ENCODE assay signal across 7 mouse cellular contexts in genomic region chr5:47982941-47983701, GRCm38 (mm10). TPM values are rescaled to one million over a fixed set of nuclear protein-coding genes. Genes with fewer than 3 reads are reported as not detected.
DNase-seq lines count a peak whose midpoint lies in the region; ATAC-seq lines count a peak whose summit lies in the region.

TSS of gene Slit2 (plus strand) at chr5:47983138.

- peak; percentile 80 to 90 for DNase-seq in adrenal gland, adult 18-20 months (ENCODE audit: low spot score in 2 of 2)
- DNase-seq in embryo, embryonic 9.5 days (ENCODE audit: extremely low spot score) = peak; percentile 96
- DNase-seq in heart, adult 18-20 months = peak; percentile 72 to 87
- peak; percentile 90 for DNase-seq in kidney, adult 18-20 months
- DNase-seq in midbrain, embryonic 14.5 days = peak; percentile 91
- DNase-seq in spleen, postnatal 36 days (ENCODE audit: low spot score in 2 of 2) = peak; percentile 9 to 11

- no peaks in the 10 kb centered on the region for H3K9me3 ChIP-seq in limb, embryonic 13.5 days
- no peaks in the 10 kb centered on the region for H3K9me3 ChIP-seq in midbrain, embryonic 14.5 days (ENCODE audit: control insufficient read depth, low read length)

- ATAC-seq in limb, embryonic 13.5 days (ENCODE audit: low FRiP score, low read depth) = peak; percentile 88
- ATAC-seq in midbrain, embryonic 14.5 days (ENCODE audit: low FRiP score, low TSS enrichment) = peak; percentile 89

- peak within 1 kb of the TSS; percentile 61; the same call in 1 of the 2 replicates for H3K27ac ChIP-seq in limb, embryonic 13.5 days
- H3K27ac ChIP-seq in midbrain, embryonic 14.5 days (replicated peaks; ENCODE audit: low read depth, low read length) = peak within 1 kb of the TSS; percentile 75

- H3K27me3 ChIP-seq in limb, embryonic 13.5 days = peaks cover 25% of the 10 kb centered on the region
- H3K27me3 ChIP-seq in midbrain, embryonic 14.5 days (ENCODE audit: control insufficient read depth, insufficient read depth, low read length) = no peaks in the 10 kb centered on the region

- H3K36me3 ChIP-seq in limb, embryonic 13.5 days = no peaks in the 10 kb centered on the region
- H3K36me3 ChIP-seq in midbrain, embryonic 14.5 days (ENCODE audit: control insufficient read depth, insufficient read depth, low read length) = no peaks in the 10 kb centered on the region

- peak within 1 kb of the TSS; percentile 56 for H3K4me3 ChIP-seq in limb, embryonic 13.5 days
- H3K4me3 ChIP-seq in midbrain, embryonic 14.5 days (replicated peaks; ENCODE audit: low read depth, low read length) = peak within 1 kb of the TSS; percentile 77

- H3K4me1 ChIP-seq in limb, embryonic 13.5 days = peaks cover 23% of the 10 kb centered on the region
- peaks cover 21% of the 10 kb centered on the region for H3K4me1 ChIP-seq in midbrain, embryonic 14.5 days (ENCODE audit: control insufficient read depth, insufficient read depth, low read length)

- peak within 1 kb of the TSS; percentile 96 for H3K4me2 ChIP-seq in limb, embryonic 13.5 days (replicated peaks)
- peak within 1 kb of the TSS; percentile 96 for H3K4me2 ChIP-seq in midbrain, embryonic 14.5 days (ENCODE audit: low read length)

- under 1% methylated on average over 62 of the region's 66 CpGs for WGBS in limb, embryonic 13.5 days
- under 1% methylated on average over 65 of the region's 66 CpGs for WGBS in midbrain, embryonic 14.5 days

- H3K9ac ChIP-seq in limb, embryonic 13.5 days = peak within 1 kb of the TSS; percentile 81
- H3K9ac ChIP-seq in midbrain, embryonic 14.5 days (replicated peaks; ENCODE audit: low read length) = peak within 1 kb of the TSS; percentile 76

RNA-seq across cellular contexts. Expression of gene Slit2, which starts in this region (rescaled TPM):
- 10 to 100 TPM in 1 of 2 experiments, 1 to 10 TPM in 1; 9.4 to 16.0 TPM for total RNA-seq in adrenal gland, adult 18-20 months (2021)
- 1 to 10 TPM; 4.1 to 4.7 TPM for total RNA-seq in heart, adult 18-20 months (2021)
- polyA plus RNA-seq in limb, embryonic 13.5 days (2015; fragmentation: Nextera tagmentation; extraction: Ambion mirVana) = 37.0 and 40.7 TPM in 2 replicates
- polyA plus RNA-seq in midbrain, embryonic 14.5 days (2014; fragmentation: Nextera tagmentation; extraction: Ambion mirVana) = 24.1 and 25.7 TPM in 2 replicates

Comparison
In these comparisons a context has a peak if more than half of its experiments do, and no peak if none do; other contexts are left out.
1. Peak in every context shown above with its lines: DNase-seq, ATAC-seq, H3K4me3 ChIP-seq and H3K27ac ChIP-seq.
2. DNase-seq: peak in every context shown above with its lines; median percentile 96 in embryo, embryonic 9.5 days; 91 in midbrain, embryonic 14.5 days; 90 in kidney, adult 18-20 months; 85 in adrenal gland, adult 18-20 months; 80 in heart, adult 18-20 months; 10 in spleen, postnatal 36 days.